Mouse (Mus musculus) cerebellum, adult 2 months (tissue): ENCODE measurements around the gene Ecel1. TPM values are rescaled to one million over a fixed set of nuclear protein-coding genes. Genes with fewer than 3 reads are reported as not detected.

ENCODE experiments used
- DNase-seq, 2 experiments: peaks; one replicate each; pipeline ENCODE4 v3.0.0; 2021
- H3K27ac ChIP-seq: fragments of 200-500 bp; 2 replicates; pipeline ENCODE4 v1.5.1; 2012; ENCODE audit warnings: low read length, control low read depth, inconsistent platforms; ENCODE audit not compliant: insufficient read depth
- H3K27me3 ChIP-seq: fragments of 200-500 bp; 2 replicates; pipeline ENCODE4 v1.6.1; 2012; ENCODE audit warnings: inconsistent platforms, mild to moderate bottlenecking, low read length, moderate library complexity; ENCODE audit not compliant: control insufficient read depth, insufficient read depth
- H3K4me1 ChIP-seq: fragments of 200-500 bp; 2 replicates; pipeline ENCODE4 v1.6.1; 2011; ENCODE audit warnings: low read length; ENCODE audit not compliant: control insufficient read depth, insufficient read depth
- H3K4me3 ChIP-seq: fragments of 200-500 bp; replicated peaks from 2 replicates; pipeline ENCODE3; 2011; ENCODE audit warnings: mild to moderate bottlenecking, low read depth, low read length, control low read depth; ENCODE audit not compliant: insufficient read depth
- CTCF ChIP-seq: fragments of 200-500 bp; IDR thresholded peaks from 2 replicates; pipeline ENCODE4 v1.5.1; 2011; ENCODE audit warnings: low read depth, mild to moderate bottlenecking, control low read depth, low read length, moderate library complexity, borderline replicate concordance; ENCODE audit not compliant: insufficient read depth
- POLR2A ChIP-seq: fragments of 200-500 bp; IDR thresholded peaks from 2 replicates; pipeline ENCODE4 v1.6.1; 2011; ENCODE audit warnings: low read length, control low read depth, borderline replicate concordance; ENCODE audit not compliant: insufficient read depth
- WGBS: fragments of 180-500 bp; shearing (Covaris S2); methylation state at CpG from one replicate; pipeline ENCODE4 v1.1.7; 2018; 5-methylcytosine and 5-hydroxymethylcytosine counted together
- polyA plus RNA-seq: library from polyadenylated mRNA; depleted of rRNA; stranded (reverse); fragments of >200 nt; gene quantifications from 2 replicates; pipeline ENCODE4 v1.2.3, GENCODE M21; 2012; rRNA removed

The Ecel1 gene
- polyA plus RNA-seq = 15.5 and 16.0 TPM in 2 replicates

DNA sequence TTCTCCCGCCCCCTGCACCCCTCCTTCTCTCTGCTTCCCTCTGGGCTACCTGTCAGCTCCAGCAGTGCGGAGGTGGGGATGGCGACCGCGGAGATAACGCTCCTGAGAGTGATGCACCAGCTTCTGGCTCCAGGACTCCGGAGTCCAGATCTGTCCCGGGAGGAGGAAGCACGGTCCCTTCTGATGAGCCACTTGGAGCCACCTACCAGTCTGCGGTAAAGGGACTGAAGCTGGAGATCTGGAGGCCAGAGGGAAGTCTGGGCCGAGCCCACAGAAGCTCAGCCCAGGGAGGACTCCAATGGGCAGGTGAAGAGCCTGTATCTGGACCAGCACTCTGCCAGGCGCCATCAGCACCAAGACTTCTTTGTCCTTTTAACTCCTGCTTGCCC, at the start of gene Ecel1:
Gene Ecel1, minus strand, starts transcription at position 323 of the 389 bp plus-strand sequence.
- WGBS = 5% methylated on average over 12 of the region's 12 CpGs
- Histone ChIP-seq H3K4me3 (no peak within 1 kb of the TSS), H3K27ac (no peak within 1 kb of the TSS), H3K27me3 (peaks cover 3% of the 10 kb centered on the region; the same call in 1 of the 2 replicates), H3K4me1 (no peaks in the 10 kb centered on the region)
- no peak for DNase-seq
- TF ChIP-seq POLR2A = no peak
- no peak for TF ChIP-seq CTCF

DNA sequence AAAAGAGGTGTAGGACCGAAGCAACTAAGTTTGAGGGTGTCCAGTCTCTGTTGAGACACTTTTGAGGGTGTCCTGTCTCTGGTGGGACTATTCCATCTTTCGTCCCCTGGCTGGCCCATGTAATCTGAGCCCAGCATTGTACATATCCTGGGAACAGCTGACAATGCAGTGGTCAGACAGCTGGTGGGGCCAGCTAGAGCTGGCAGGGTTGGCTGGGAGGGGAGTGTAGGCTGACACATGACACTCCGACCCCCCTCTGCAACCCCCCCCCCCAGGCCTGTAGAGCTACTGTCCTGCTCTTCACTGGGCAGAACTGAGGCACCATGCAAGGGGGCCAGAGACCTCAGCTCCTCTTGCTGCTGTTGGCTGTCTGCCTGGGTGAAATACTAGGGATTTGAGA, 49.2 kb upstream of the Ecel1 start:
- TF ChIP-seq POLR2A (no peak), CTCF (no peak)
- DNase-seq = no peak
- no peak overlapping the region for H3K27ac ChIP-seq
- WGBS = 40% methylated on average over 3 of the region's 3 CpGs
- H3K4me1 ChIP-seq = no peaks in the 10 kb centered on the region
- H3K4me3 ChIP-seq = no peak overlapping the region
- no peaks in the 10 kb centered on the region for H3K27me3 ChIP-seq

- 77% methylated on average over 6 of the region's 6 CpGs for WGBS
- no peak overlapping the region for H3K27ac ChIP-seq
- no peak overlapping the region for H3K4me3 ChIP-seq
- TF ChIP-seq POLR2A = no peak
- H3K27me3 ChIP-seq = no peaks in the 10 kb centered on the region
- no peak for DNase-seq
- H3K4me1 ChIP-seq = no peaks in the 10 kb centered on the region
Observed at GRCm38 (mm10) chr1:87205038-87205437, 48.7 kb upstream of the Ecel1 start.

- DNase-seq = no peak
- 77% methylated on average over 7 of the region's 7 CpGs for WGBS
- H3K27me3 ChIP-seq = no peaks in the 10 kb centered on the region
- H3K27ac ChIP-seq = no peak within 1 kb of the TSS
- H3K4me1 ChIP-seq = no peaks in the 10 kb centered on the region
- no peak within 1 kb of the TSS for H3K4me3 ChIP-seq
- TF ChIP-seq POLR2A = no peak
- no peak for TF ChIP-seq CTCF
Observed at GRCm38 (mm10) chr1:87204465-87204864, 48.1 kb upstream of the Ecel1 start, which contains the start of gene Chrng. Chrng (plus strand) TSS chr1:87204657.

DNA sequence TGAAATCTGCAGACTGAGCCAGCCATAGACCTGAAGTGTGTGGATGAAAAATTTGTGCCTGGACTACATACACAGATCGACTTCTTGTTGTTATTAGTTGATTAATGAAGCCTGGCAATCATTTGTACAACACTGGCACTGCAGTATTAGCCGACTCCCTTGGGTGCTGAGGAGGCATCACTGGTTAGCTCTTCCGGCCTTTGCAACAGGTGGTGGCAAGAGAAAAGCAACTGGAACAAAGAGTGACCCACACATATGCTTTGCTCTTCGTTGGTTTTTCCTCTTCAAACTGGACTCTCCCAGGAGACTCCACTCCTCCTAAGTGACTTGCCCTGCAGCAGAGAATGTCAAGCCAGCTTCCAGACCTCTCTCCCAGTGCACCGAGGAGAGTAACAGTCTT, 47.5 kb upstream of the Ecel1 start:
- no peak for TF ChIP-seq POLR2A
- no peak for TF ChIP-seq CTCF
- Histone ChIP-seq H3K27me3 (no peaks in the 10 kb centered on the region), H3K4me3 (no peak overlapping the region), H3K27ac (no peak overlapping the region), H3K4me1 (no peaks in the 10 kb centered on the region)
- WGBS = 71% methylated on average over 5 of the region's 5 CpGs
- DNase-seq = no peak

DNA sequence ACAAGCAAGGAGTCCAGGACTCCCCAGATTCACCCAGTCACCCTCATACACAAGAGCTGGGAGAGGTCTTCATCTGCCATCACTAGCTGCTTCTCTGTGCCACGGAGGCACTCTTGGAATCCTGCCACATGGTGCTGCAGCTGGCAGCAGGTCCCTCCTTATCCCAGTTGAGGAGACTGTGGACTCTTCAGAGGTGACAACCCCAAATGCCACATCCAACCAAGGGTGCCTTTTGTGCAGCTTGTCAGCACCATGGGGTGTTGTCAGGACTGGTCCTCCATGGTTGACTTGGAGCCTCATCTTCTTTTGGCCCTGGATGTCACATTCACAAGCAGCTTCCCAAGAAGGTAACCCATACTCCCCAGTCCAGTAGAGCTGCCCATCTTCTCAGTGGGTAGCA, 45.5 kb upstream of the Ecel1 start:
- no peaks in the 10 kb centered on the region for H3K27me3 ChIP-seq
- no peaks in the 10 kb centered on the region for H3K4me1 ChIP-seq
- DNase-seq = no peak
- H3K4me3 ChIP-seq = no peak overlapping the region
- H3K27ac ChIP-seq = no peak overlapping the region
- no peak for TF ChIP-seq CTCF
- no peak for TF ChIP-seq POLR2A
- WGBS = 8% methylated on average over 1 of the region's 1 CpGs

- 60% methylated on average over 2 of the region's 2 CpGs for WGBS
Observed at GRCm38 (mm10) chr1:87200811-87201210, 44.5 kb upstream of the Ecel1 start.

DNA sequence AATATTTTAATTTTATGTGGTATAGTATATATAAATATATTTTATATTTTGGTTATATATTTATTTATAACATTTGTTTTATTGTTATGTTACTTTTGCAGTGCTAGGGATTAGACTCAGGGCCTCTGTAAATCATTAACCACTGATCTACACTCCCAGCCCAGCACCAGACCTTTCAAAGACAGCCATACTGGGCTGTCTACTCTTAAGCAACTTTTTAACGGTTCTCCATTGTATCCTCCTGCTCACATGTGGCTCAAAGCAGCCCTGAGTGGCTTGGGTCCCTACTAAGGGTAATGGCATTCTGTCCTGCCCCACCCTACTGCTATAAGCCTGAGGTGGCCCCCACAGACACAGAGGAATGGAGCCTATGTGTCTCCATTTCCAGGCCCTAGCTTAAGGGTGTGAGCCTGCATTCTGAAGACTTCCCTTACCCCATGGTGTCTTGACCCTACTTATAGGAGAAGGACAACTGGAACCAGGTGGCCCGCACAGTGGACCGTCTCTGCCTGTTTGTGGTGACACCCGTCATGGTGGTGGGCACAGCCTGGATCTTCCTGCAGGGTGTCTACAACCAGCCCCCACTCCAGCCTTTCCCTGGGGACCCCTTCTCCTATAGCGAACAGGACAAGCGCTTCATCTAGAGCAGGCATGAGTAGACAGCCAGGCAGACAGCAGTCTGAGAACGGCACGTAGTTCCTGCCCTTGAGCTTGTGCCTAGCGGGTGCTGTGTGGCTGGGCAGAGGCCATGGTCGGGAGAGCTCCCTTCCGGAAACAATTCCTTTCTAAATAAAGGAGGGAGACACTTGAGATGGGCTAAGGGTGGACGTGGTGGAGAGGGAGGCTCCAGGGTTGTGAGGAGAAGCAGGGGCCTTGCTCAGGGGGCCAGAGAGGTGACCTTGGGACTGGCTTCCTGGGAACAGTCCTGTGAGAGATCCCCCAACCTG, 42.1 kb upstream of the Ecel1 start:
- no peaks in the 10 kb centered on the region for H3K4me1 ChIP-seq
- H3K27me3 ChIP-seq = no peaks in the 10 kb centered on the region
- DNase-seq = no peak
- H3K4me3 ChIP-seq = no peak overlapping the region
- TF ChIP-seq CTCF (no peak), POLR2A (no peak)
- no peak overlapping the region for H3K27ac ChIP-seq
- 71% methylated on average over 12 of the region's 12 CpGs for WGBS

More at GRCm38 (mm10) chr1:87200811-87201210, 44.5 kb upstream of the Ecel1 start:
- H3K27ac ChIP-seq = no peak overlapping the region
- no peak for TF ChIP-seq CTCF
- TF ChIP-seq POLR2A = no peak
- H3K4me3 ChIP-seq = no peak overlapping the region
- no peaks in the 10 kb centered on the region for H3K27me3 ChIP-seq
- DNase-seq = no peak
- no peaks in the 10 kb centered on the region for H3K4me1 ChIP-seq
